Mouse (Mus musculus) bone marrow, adult 2 months (tissue): ENCODE results near the gene Parp9. TPM values are rescaled to one million over a fixed set of nuclear protein-coding genes. Genes with fewer than 3 reads are reported as not detected.

Experiments used
- H3K27ac ChIP-seq: fragments of 200-500 bp; 2 replicates; pipeline ENCODE4 v1.5.1; 2012; ENCODE audit warnings: low read depth, mild to moderate bottlenecking, control low read depth, inconsistent platforms, low read length; ENCODE audit not compliant: control insufficient read depth, poor library complexity, insufficient read depth
- H3K4me1 ChIP-seq: fragments of 200-500 bp; 2 replicates; pipeline ENCODE4 v1.6.1; 2011; ENCODE audit warnings: low read length; ENCODE audit not compliant: control insufficient read depth, insufficient read depth
- H3K4me3 ChIP-seq: fragments of 200-500 bp; replicated peaks from 2 replicates; pipeline ENCODE3; 2011; ENCODE audit warnings: mild to moderate bottlenecking, low read depth, low read length, control low read depth; ENCODE audit not compliant: control insufficient read depth
- CTCF ChIP-seq: fragments of 200-500 bp; IDR thresholded peaks from 2 replicates; pipeline ENCODE4 v1.5.1; 2011; ENCODE audit warnings: low read length, control low read depth; ENCODE audit not compliant: control insufficient read depth, insufficient read depth
- POLR2A ChIP-seq: fragments of 200-500 bp; IDR thresholded peaks from 2 replicates; pipeline ENCODE4 v1.6.1; 2011; ENCODE audit warnings: low read depth, mild to moderate bottlenecking, control low read depth, low read length, borderline replicate concordance; ENCODE audit not compliant: control insufficient read depth
- WGBS: fragments of 180-500 bp; shearing (Covaris S2); methylation state at CpG from one replicate; pipeline ENCODE4 v1.1.7; 2018; 5-methylcytosine and 5-hydroxymethylcytosine counted together
- polyA plus RNA-seq: library from polyadenylated mRNA; stranded (reverse); fragments of >200 nt; gene quantifications from 2 replicates; pipeline ENCODE4 v1.2.4, GENCODE M21; 2011; ENCODE audit warnings: low replicate concordance; ENCODE audit not compliant: missing spikeins, insufficient read depth, insufficient read length

Parp9 gene
- polyA plus RNA-seq, 1 experiment, result 18.7 TPM

DNA sequence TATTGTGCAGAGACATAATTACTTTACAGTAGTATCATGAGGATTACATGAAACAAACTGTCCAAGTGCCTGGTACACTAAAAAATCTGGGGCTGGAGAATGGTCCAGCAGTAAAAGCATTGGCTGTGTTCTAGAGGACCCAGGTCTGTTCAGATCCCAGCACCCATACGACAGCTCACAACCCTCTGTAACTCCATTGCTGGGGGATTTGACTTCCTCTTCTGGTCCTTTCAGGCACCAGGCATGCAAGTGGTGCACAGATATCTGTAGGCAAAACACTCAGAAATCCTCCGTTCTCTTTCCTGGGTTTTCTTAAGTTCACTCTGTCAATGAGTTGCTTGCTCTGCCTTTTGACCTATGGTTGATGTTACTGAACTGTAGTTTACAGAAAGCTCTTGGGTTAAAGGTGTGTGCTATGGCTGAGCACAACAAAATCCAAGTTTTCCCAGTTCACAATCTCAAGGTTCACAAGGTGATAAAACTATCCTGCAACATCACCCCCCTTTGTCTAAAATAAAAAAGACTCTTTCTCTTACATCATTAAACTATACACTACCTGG lies 16.5 kb upstream of the Parp9 start:
- WGBS, result 32% methylated on average over 2 of the region's 2 CpGs
- no peak overlapping the region for H3K27ac ChIP-seq
- H3K4me3 ChIP-seq, result no peak overlapping the region
- TF ChIP-seq POLR2A (no peak), CTCF (no peak)
- H3K4me1 ChIP-seq, result no peaks in the 10 kb centered on the region; the same call in 1 of the 2 replicates

DNA sequence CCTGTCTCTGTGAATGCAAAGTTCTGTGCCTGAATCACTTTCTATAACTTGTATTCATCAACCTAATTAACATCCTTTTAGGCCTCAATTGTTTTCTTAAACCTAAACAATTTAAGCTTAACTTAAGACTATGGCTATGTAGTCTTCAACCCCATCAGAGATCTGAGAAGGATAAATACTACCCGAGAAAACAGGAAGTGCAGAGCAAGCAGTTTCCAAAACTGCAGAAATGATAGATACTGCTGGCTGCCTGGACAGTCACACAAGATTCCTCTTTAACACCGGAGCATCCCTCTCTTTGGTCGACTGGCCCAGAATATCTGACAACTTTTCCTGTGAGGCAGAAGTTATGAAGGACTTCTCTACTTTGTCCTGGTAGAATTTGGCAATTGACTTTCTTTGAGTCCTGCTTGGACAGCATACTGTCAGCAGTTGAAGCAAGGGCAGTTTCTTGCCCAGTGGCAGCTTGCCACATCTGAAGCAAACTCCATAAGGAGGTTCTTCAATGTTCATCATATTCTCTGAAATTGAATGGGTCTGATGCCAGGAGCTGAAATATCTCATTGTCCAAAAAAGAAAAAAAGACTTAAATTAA lies 15.9 kb upstream of the Parp9 start:
- no peaks in the 10 kb centered on the region; the same call in 1 of the 2 replicates for H3K4me1 ChIP-seq
- H3K27ac ChIP-seq, result no peak overlapping the region
- WGBS, result 51% methylated on average over 3 of the region's 3 CpGs
- H3K4me3 ChIP-seq, result no peak overlapping the region
- TF ChIP-seq CTCF (no peak), POLR2A (no peak)

DNA sequence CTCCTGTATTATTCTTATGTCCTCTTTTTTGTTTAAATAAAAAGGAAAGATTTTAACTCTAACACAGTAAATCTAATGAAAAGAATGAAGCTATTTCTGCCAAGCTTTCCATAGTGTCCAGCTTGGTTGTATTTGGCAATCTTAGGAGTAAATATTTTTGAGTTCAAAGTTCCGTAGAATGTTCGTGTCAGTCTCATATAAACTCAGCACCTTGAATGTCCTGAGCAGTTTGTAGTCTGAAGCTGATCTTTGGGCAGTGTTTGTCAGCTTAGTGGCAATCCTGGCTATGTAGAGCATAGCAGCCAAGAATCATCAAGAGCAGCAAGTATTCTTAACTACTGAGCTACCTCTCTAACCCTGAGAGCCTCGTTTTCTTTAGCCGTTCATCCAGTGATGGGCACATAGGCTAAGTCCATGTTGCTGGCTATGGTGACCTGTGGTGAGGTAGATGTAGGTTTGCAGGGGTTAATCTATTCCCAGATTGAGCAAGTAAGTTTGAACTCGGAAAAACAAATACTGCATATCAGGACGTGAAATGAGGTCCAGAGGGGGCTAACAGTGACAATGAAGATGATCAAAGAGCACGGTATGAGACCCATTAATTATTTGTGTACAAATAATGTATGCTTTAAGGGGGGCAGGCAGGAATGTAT lies 14.6 kb upstream of the Parp9 start:
- WGBS, result 88% methylated on average over 7 of the region's 7 CpGs
- Histone ChIP-seq H3K27ac (no peak overlapping the region), H3K4me1 (no peaks in the 10 kb centered on the region; the same call in 1 of the 2 replicates), H3K4me3 (no peak overlapping the region)
- no peak for TF ChIP-seq POLR2A
- TF ChIP-seq CTCF, result no peak

DNA sequence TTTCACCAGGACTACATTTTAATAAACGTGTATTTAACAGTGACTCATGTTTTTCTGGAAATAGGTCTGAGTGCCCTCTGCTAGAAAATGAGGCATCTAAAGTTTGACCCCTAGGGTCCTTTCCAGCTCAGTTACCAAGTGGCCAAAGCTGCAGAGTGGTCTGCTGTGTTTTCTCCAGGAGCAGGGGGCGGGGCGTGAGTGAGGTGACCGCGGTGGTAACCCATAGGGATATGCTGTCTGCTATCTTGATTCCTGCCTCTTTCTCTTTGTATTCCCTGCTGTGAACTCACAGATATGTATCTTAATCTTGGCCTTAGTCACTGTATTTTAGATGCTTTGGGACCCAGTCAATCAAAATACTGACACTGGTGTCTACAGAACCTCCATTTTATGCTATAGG lies 13.9 kb upstream of the Parp9 start:
- H3K4me1 ChIP-seq, result no peaks in the 10 kb centered on the region
- TF ChIP-seq POLR2A (no peak), CTCF (no peak)
- no peak overlapping the region for H3K4me3 ChIP-seq
- no peak overlapping the region for H3K27ac ChIP-seq
- 91% methylated on average over 5 of the region's 5 CpGs for WGBS

DNA sequence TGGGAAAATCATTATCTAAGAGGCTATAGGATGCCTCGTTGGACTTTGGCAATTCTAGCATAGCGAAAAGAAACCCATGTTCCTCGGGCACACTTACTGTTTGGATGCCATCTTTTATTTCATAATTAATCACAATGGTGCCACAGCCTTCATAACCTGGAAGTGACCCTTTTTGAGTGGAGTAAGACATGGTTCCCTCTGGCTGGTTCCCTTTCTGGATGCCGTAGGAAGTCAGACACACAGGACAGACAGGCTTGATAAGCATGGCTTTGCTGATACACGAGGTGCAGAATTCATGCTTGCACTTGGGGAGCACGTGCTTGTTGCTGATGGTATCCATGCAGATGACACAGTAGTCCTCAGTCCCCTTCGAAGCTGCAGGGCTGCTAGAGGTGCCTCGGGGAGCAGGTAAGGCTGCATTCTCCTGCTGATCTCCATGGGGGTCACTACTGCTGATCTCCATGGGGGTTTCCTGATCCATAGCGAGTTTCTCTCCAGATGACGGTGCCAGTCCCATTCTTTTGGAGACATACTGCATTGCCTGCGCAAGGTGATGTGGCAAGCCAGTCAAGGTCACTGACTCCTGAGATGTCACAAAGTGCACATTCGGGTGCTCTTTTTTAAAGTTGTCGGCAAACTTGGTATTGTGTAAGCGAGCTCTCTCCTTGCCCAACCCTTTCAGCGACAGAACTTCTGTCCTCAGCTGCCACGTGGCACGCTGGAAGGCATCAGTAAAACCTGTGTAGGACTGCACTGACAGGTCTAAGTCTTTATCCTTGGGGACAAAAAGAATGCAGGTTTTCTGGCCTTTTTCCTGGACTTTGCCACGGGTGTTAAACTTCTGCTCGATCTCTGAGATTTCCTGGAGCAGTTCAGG lies 5.9 kb upstream of the Parp9 start:
- Histone ChIP-seq H3K27ac (no peak overlapping the region), H3K4me3 (no peak overlapping the region), H3K4me1 (peaks cover 2% of the 10 kb centered on the region; the same call in 1 of the 2 replicates)
- TF ChIP-seq POLR2A (no peak), CTCF (no peak)
- 68% methylated on average over 19 of the region's 19 CpGs for WGBS

DNA sequence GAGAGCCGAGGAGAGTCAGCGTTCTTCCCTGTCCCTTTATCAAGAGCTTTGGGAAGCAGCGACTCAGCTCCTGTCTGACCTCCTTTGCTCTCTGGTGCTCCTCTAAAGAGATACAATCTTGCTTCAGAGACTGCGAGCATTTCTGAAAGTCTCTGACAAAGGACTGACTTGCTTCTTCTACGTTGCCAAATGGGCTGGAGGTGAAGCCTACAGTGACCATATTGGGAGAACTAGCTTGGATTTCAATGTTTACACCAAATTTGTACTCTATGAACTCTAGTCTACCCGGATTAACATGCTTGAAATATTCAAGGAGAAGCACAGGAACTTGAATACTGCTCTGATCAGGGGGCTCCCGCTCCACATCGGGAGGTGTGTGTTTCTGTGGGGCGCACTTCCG lies 5.1 kb upstream of the Parp9 start:
- WGBS, result 88% methylated on average over 10 of the region's 10 CpGs
- no peak overlapping the region for H3K4me3 ChIP-seq
- no peak for TF ChIP-seq POLR2A
- TF ChIP-seq CTCF, result no peak
- H3K4me1 ChIP-seq, result peaks cover 2% of the 10 kb centered on the region; the same call in 1 of the 2 replicates
- no peak overlapping the region for H3K27ac ChIP-seq

DNA sequence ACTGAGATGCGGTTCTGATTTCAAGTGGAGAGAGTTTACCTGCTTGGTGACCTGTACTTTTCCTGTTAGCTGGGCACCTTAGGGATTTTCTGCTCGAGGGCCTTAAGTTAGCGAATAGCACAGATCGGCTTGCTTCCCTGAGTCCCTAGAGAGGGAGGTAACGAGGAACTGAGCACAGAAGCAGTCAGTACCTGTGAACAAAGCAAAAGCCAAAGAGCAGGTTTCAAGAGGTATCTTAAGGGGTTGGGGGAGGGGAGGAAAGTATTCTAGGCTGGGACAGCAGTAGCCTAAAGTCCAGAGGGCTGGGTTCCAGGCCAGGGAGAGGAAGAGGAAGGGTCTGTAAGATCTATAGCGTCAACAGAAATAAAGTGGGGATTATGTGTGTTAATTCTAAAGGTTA lies 991 bp downstream of the Parp9 start:
- TF ChIP-seq POLR2A (no peak), CTCF (no peak)
- no peaks in the 10 kb centered on the region; the same call in 1 of the 2 replicates for H3K4me1 ChIP-seq
- H3K4me3 ChIP-seq, result peak overlapping the region; percentile 90
- under 1% methylated on average over 6 of the region's 6 CpGs for WGBS
- H3K27ac ChIP-seq, result peak overlapping the region; percentile 92

DNA sequence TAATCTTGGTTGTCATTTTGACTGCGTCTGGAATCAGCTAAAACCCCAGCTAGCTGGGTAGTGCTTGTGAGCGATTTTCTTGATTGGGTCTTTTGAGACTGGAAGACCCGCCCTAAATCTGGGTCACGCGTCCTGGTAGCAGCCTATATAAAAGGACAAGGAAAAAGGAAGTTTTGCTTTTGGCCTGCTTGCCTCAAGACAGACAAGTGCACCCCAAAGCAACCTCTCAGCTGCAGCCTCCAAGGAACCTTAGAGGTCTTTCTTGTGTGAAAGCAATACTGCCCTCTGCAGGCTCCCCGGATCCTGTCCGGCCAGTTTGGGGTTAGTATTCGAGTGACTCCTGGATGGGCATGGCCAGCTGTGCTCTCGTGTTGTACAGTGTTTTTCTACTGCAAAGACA lies 1.4 kb downstream of the Parp9 start:
- under 1% methylated on average over 9 of the region's 9 CpGs for WGBS
- TF ChIP-seq POLR2A, result peak; percentile 43; the same call in 1 of the 2 replicates
- TF ChIP-seq CTCF, result peak; percentile 78
- H3K27ac ChIP-seq, result no peak overlapping the region
- peak overlapping the region; percentile 90 for H3K4me3 ChIP-seq
- H3K4me1 ChIP-seq, result no peaks in the 10 kb centered on the region; the same call in 1 of the 2 replicates
